Mouse (Mus musculus): ENCODE results near the gene Olfr1183. TPM values are rescaled to one million over a fixed set of nuclear protein-coding genes. Genes with fewer than 3 reads are reported as not detected.
"Not testable (repeated sequence)": the region's sequence is repeated elsewhere in the genome, so short reads cannot be mapped to it uniquely, and the experiment has no call there.

The Olfr1183 gene
- total RNA-seq (2021) (not detected), polyA plus RNA-seq (2012; rRNA removed) (not detected in 2 replicates)
- long read RNA-seq = 0 reads

- not testable (repeated sequence) for DNase-seq
Observed at GRCm38 (mm10) chr2:88454567-88454966, at the start of gene Olfr1183. TSS of gene Olfr1183 (plus strand) at chr2:88454867.

- DNase-seq = no peak
Observed at GRCm38 (mm10) chr2:88406353-88406752, 48.3 kb upstream of the Olfr1183 start, which contains the start of gene Olfr1179. TSS of gene Olfr1179 (minus strand) at chr2:88406453.

- DNase-seq = no peak
Observed at GRCm38 (mm10) chr2:88419051-88419450, 35.6 kb upstream of the Olfr1183 start, which contains the start of gene Olfr1180. TSS of gene Olfr1180 (minus strand) at chr2:88419151.

- no peak for DNase-seq
Observed at GRCm38 (mm10) chr2:88426071-88426470, 28.6 kb upstream of the Olfr1183 start, which contains the start of gene Olfr1181. TSS of gene Olfr1181 (minus strand) at chr2:88426171.

GRCm38 (mm10) chr2:88449031-88449430, 5.6 kb upstream of the Olfr1183 start, which contains the start of gene Gm13757:
TSS of gene Gm13757 (minus strand) at chr2:88449131.
- DNase-seq = no peak

GRCm38 (mm10) chr2:88483298-88483697, 28.6 kb downstream of the Olfr1183 start, which contains the start of gene Olfr1184:
TSS of gene Olfr1184 (plus strand) at chr2:88483598.
- no peak for DNase-seq

GRCm38 (mm10) chr2:88493020-88493419, 38.4 kb downstream of the Olfr1183 start, which contains the start of gene Olfr1185-ps1:
TSS of gene Olfr1185-ps1 (plus strand) at chr2:88493320.
- no peak for DNase-seq

- no peak for DNase-seq
Observed at GRCm38 (mm10) chr2:88518251-88518650, 63.6 kb downstream of the Olfr1183 start, which contains the start of gene Olfr1186. TSS of gene Olfr1186 (plus strand) at chr2:88518551.

Other genes with a start within 250 kb of the Olfr1183 start
- not detected for gene Olfr1170, start 226.5 kb upstream of the Olfr1183 start, total RNA-seq (2021)
- gene Olfr1170, start 226.5 kb upstream of the Olfr1183 start, polyA plus RNA-seq (2012; rRNA removed) = not detected in 2 replicates
- not detected for gene Olfr1173, start 175.0 kb upstream of the Olfr1183 start, total RNA-seq (2021)
- gene Olfr1173, start 175.0 kb upstream of the Olfr1183 start, polyA plus RNA-seq (2012; rRNA removed) = not detected in 2 replicates
- not detected for gene Olfr1174-ps, start 139.7 kb upstream of the Olfr1183 start, total RNA-seq (2021)
- gene Olfr1174-ps, start 139.7 kb upstream of the Olfr1183 start, polyA plus RNA-seq (2012; rRNA removed) = not detected in 2 replicates
- gene Olfr1175-ps, start 127.7 kb upstream of the Olfr1183 start, total RNA-seq (2021) = not detected
- not detected in 2 replicates for gene Olfr1175-ps, start 127.7 kb upstream of the Olfr1183 start, polyA plus RNA-seq (2012; rRNA removed)
- gene Olfr1176, start 118.1 kb upstream of the Olfr1183 start, total RNA-seq (2021) = not detected
- not detected in 2 replicates for gene Olfr1176, start 118.1 kb upstream of the Olfr1183 start, polyA plus RNA-seq (2012; rRNA removed)
- not detected for gene Olfr1177-ps, start 108.4 kb upstream of the Olfr1183 start, total RNA-seq (2021)
- gene Olfr1177-ps, start 108.4 kb upstream of the Olfr1183 start, polyA plus RNA-seq (2012; rRNA removed) = not detected in 2 replicates
- not detected for gene Olfr1178, start 67.8 kb upstream of the Olfr1183 start, total RNA-seq (2021)
- gene Olfr1178, start 67.8 kb upstream of the Olfr1183 start, polyA plus RNA-seq (2012; rRNA removed) = not detected in 2 replicates
- gene Olfr1179, start 48.4 kb upstream of the Olfr1183 start, total RNA-seq (2021) = not detected
- gene Olfr1179, start 48.4 kb upstream of the Olfr1183 start, polyA plus RNA-seq (2012; rRNA removed) = not detected in 2 replicates
- gene Olfr1180, start 35.7 kb upstream of the Olfr1183 start, total RNA-seq (2021) = not detected
- gene Olfr1180, start 35.7 kb upstream of the Olfr1183 start, polyA plus RNA-seq (2012; rRNA removed) = not detected in 2 replicates
- not detected for gene Olfr1181, start 28.7 kb upstream of the Olfr1183 start, total RNA-seq (2021)
- not detected in 2 replicates for gene Olfr1181, start 28.7 kb upstream of the Olfr1183 start, polyA plus RNA-seq (2012; rRNA removed)
- not detected for gene Gm13757, start 5.7 kb upstream of the Olfr1183 start, total RNA-seq (2021)
- not detected in 2 replicates for gene Gm13757, start 5.7 kb upstream of the Olfr1183 start, polyA plus RNA-seq (2012; rRNA removed)
- gene Olfr1184, start 28.7 kb downstream of the Olfr1183 start, total RNA-seq (2021) = not detected
- gene Olfr1184, start 28.7 kb downstream of the Olfr1183 start, polyA plus RNA-seq (2012; rRNA removed) = not detected in 2 replicates
- not detected for gene Olfr1185-ps1, start 38.5 kb downstream of the Olfr1183 start, total RNA-seq (2021)
- gene Olfr1185-ps1, start 38.5 kb downstream of the Olfr1183 start, polyA plus RNA-seq (2012; rRNA removed) = not detected in 2 replicates
- not detected for gene Olfr1186, start 63.7 kb downstream of the Olfr1183 start, total RNA-seq (2021)
- not detected in 2 replicates for gene Olfr1186, start 63.7 kb downstream of the Olfr1183 start, polyA plus RNA-seq (2012; rRNA removed)
- gene Olfr1188, start 102.1 kb downstream of the Olfr1183 start, total RNA-seq (2021) = not detected
- not detected in 2 replicates for gene Olfr1188, start 102.1 kb downstream of the Olfr1183 start, polyA plus RNA-seq (2012; rRNA removed)
- gene Olfr1189, start 131.6 kb downstream of the Olfr1183 start, total RNA-seq (2021) = not detected
- not detected in 2 replicates for gene Olfr1189, start 131.6 kb downstream of the Olfr1183 start, polyA plus RNA-seq (2012; rRNA removed)
- under 1 TPM in 1 of 2 experiments, not detected in 1; 0.06 TPM for gene Olfr1191-ps1, start 185.7 kb downstream of the Olfr1183 start, total RNA-seq (2021)
- not detected in 2 replicates for gene Olfr1191-ps1, start 185.7 kb downstream of the Olfr1183 start, polyA plus RNA-seq (2012; rRNA removed)
- gene Olfr1192-ps1, start 193.6 kb downstream of the Olfr1183 start, total RNA-seq (2021) = not detected
- not detected in 2 replicates for gene Olfr1192-ps1, start 193.6 kb downstream of the Olfr1183 start, polyA plus RNA-seq (2012; rRNA removed)
- gene Olfr1193, start 220.8 kb downstream of the Olfr1183 start, total RNA-seq (2021) = not detected
- not detected in 2 replicates for gene Olfr1193, start 220.8 kb downstream of the Olfr1183 start, polyA plus RNA-seq (2012; rRNA removed)
- gene Olfr1195, start 234.3 kb downstream of the Olfr1183 start, total RNA-seq (2021) = not detected
- gene Olfr1195, start 234.3 kb downstream of the Olfr1183 start, polyA plus RNA-seq (2012; rRNA removed) = not detected in 2 replicates
- not detected for gene Olfr1196, start 249.7 kb downstream of the Olfr1183 start, total RNA-seq (2021)
- not detected in 2 replicates for gene Olfr1196, start 249.7 kb downstream of the Olfr1183 start, polyA plus RNA-seq (2012; rRNA removed)

Data from adrenal gland, adult 2 months (tissue).